8 mouse cellular contexts compared by ENCODE assay signal in the genomic region with DNA sequence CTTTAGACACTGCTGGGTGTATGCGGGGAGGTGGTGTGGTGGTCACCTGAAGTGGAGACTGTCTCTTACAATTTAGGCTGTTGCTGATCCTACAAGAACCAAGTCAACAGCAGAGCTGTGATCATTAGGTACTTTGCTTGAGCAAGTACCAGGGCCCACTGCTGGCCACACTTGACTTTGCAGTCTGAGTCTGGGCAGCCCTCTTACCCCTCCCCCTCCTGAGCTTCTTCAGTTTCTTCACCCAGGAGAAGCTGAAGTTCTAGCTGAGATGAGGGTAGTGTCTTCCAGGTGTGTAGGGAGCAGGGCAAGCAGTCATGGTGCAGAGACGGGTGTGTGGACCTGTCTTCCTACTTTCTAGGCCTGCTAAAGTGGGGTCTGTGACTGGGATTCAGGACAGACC. TPM values are rescaled to one million over a fixed set of nuclear protein-coding genes. Genes with fewer than 3 reads are reported as not detected.
DNase-seq lines count a peak whose midpoint lies in the region; ATAC-seq lines count a peak whose summit lies in the region.

No protein-coding gene starts in this region.

- no peak overlapping the region for H3K9ac ChIP-seq in forebrain, embryonic 11.5 days (ENCODE audit: low read length)
- no peak overlapping the region for H3K9ac ChIP-seq in hindbrain, embryonic 11.5 days (ENCODE audit: low read depth, low read length)
- peak overlapping the region; percentile 15 for H3K9ac ChIP-seq in midbrain, embryonic 13.5 days (replicated peaks)

- no peak for ATAC-seq in forebrain, embryonic 11.5 days (replicated peaks; ENCODE audit: low FRiP score)
- ATAC-seq in hindbrain, embryonic 11.5 days (ENCODE audit: low FRiP score), result no peak
- ATAC-seq in midbrain, embryonic 13.5 days, result no peak

- peaks cover 42% of the 10 kb centered on the region for H3K4me1 ChIP-seq in forebrain, embryonic 10.5 days
- H3K4me1 ChIP-seq in forebrain, embryonic 11.5 days (replicated peaks; ENCODE audit: control insufficient read depth, insufficient read depth, low read length), result no peaks in the 10 kb centered on the region
- H3K4me1 ChIP-seq in embryonic facial prominence, embryonic 10.5 days, result peaks cover 35% of the 10 kb centered on the region
- H3K4me1 ChIP-seq in hindbrain, embryonic 11.5 days (replicated peaks; ENCODE audit: control insufficient read depth, insufficient read depth, low read length), result no peaks in the 10 kb centered on the region
- H3K4me1 ChIP-seq in midbrain, embryonic 13.5 days (replicated peaks), result peaks cover 21% of the 10 kb centered on the region

- no peaks in the 10 kb centered on the region for H3K9me3 ChIP-seq in forebrain, embryonic 10.5 days
- H3K9me3 ChIP-seq in forebrain, embryonic 11.5 days (ENCODE audit: control insufficient read depth, low read length), result no peaks in the 10 kb centered on the region
- H3K9me3 ChIP-seq in embryonic facial prominence, embryonic 10.5 days, result no peaks in the 10 kb centered on the region
- no peaks in the 10 kb centered on the region for H3K9me3 ChIP-seq in hindbrain, embryonic 11.5 days (ENCODE audit: control insufficient read depth, low read length)
- no peaks in the 10 kb centered on the region for H3K9me3 ChIP-seq in midbrain, embryonic 13.5 days

- WGBS in forebrain, embryonic 10.5 days, result 82% methylated on average over 2 of the region's 2 CpGs
- 83% methylated on average over 2 of the region's 2 CpGs for WGBS in forebrain, embryonic 11.5 days
- WGBS in embryonic facial prominence, embryonic 10.5 days, result 64% methylated on average over 2 of the region's 2 CpGs
- WGBS in hindbrain, embryonic 11.5 days, result 63% methylated on average over 2 of the region's 2 CpGs
- 82% methylated on average over 2 of the region's 2 CpGs for WGBS in midbrain, embryonic 13.5 days

- no peak overlapping the region for H3K27ac ChIP-seq in forebrain, embryonic 10.5 days
- H3K27ac ChIP-seq in forebrain, embryonic 11.5 days (ENCODE audit: low read depth, low read length), result no peak overlapping the region
- H3K27ac ChIP-seq in embryonic facial prominence, embryonic 10.5 days (replicated peaks), result no peak overlapping the region
- H3K27ac ChIP-seq in hindbrain, embryonic 11.5 days (ENCODE audit: low read depth, low read length), result no peak overlapping the region
- no peak overlapping the region for H3K27ac ChIP-seq in midbrain, embryonic 13.5 days

- H3K4me2 ChIP-seq in forebrain, embryonic 11.5 days (ENCODE audit: low read depth, low read length, severe bottlenecking), result no peak overlapping the region
- H3K4me2 ChIP-seq in hindbrain, embryonic 11.5 days (replicated peaks; ENCODE audit: low read depth, low read length), result no peak overlapping the region
- H3K4me2 ChIP-seq in midbrain, embryonic 13.5 days (replicated peaks), result peak overlapping the region; percentile 44

- peaks cover 6% of the 10 kb centered on the region for H3K36me3 ChIP-seq in forebrain, embryonic 10.5 days (replicated peaks)
- no peaks in the 10 kb centered on the region; the same call in 1 of the 2 replicates for H3K36me3 ChIP-seq in forebrain, embryonic 11.5 days (ENCODE audit: control insufficient read depth, insufficient read depth, low read length)
- peaks cover 5% of the 10 kb centered on the region for H3K36me3 ChIP-seq in embryonic facial prominence, embryonic 10.5 days (replicated peaks)
- H3K36me3 ChIP-seq in hindbrain, embryonic 11.5 days (ENCODE audit: control insufficient read depth, insufficient read depth, low read length), result no peaks in the 10 kb centered on the region
- H3K36me3 ChIP-seq in midbrain, embryonic 13.5 days, result no peaks in the 10 kb centered on the region

- DNase-seq in forebrain, embryonic 10.5 days (ENCODE audit: extremely low spot score, low spot score), result no peak
- DNase-seq in forebrain, embryonic 11.5 days (ENCODE audit: low spot score), result no peak
- peak; percentile 22 for DNase-seq in NIH3T3 (ENCODE audit: low read depth)
- DNase-seq in embryonic facial prominence, embryonic 10.5 days (ENCODE audit: low spot score), result peak; percentile 47
- peak; percentile 46 for DNase-seq in hindbrain, embryonic 11.5 days (ENCODE audit: low spot score)
- DNase-seq in layer of hippocampus, adult 9-11 months, result peak; percentile 53
- DNase-seq in spleen, postnatal 36 days (ENCODE audit: low spot score in 2 of 2), result peak; percentile 25 to 48

- H3K4me3 ChIP-seq in forebrain, embryonic 10.5 days, result peak overlapping the region; percentile 74; the same call in 1 of the 2 replicates
- no peak overlapping the region for H3K4me3 ChIP-seq in forebrain, embryonic 11.5 days (ENCODE audit: low read depth, low read length)
- H3K4me3 ChIP-seq in embryonic facial prominence, embryonic 10.5 days, result peak overlapping the region; percentile 93
- H3K4me3 ChIP-seq in hindbrain, embryonic 11.5 days (ENCODE audit: low read depth, low read length), result no peak overlapping the region
- H3K4me3 ChIP-seq in midbrain, embryonic 13.5 days (replicated peaks), result peak overlapping the region; percentile 20

- no peaks in the 10 kb centered on the region for H3K27me3 ChIP-seq in forebrain, embryonic 10.5 days (ENCODE audit: poor library complexity, severe bottlenecking)
- H3K27me3 ChIP-seq in forebrain, embryonic 11.5 days (ENCODE audit: control insufficient read depth, insufficient read depth, low read length), result no peaks in the 10 kb centered on the region
- H3K27me3 ChIP-seq in embryonic facial prominence, embryonic 10.5 days (replicated peaks; ENCODE audit: low read depth, poor library complexity, severe bottlenecking), result no peaks in the 10 kb centered on the region
- H3K27me3 ChIP-seq in hindbrain, embryonic 11.5 days (ENCODE audit: control insufficient read depth, insufficient read depth, low read length), result no peaks in the 10 kb centered on the region
- no peaks in the 10 kb centered on the region for H3K27me3 ChIP-seq in midbrain, embryonic 13.5 days

RNA-seq across cellular contexts. Expression of a gene that starts 1.6 kb away (rescaled TPM):
- polyA plus RNA-seq in forebrain, embryonic 10.5 days (2016; fragmentation: Nextera tagmentation; extraction: Ambion mirVana), result 75.6 and 76.1 TPM in 2 replicates
- polyA plus RNA-seq in forebrain, embryonic 11.5 days (2014; fragmentation: Nextera tagmentation; extraction: Ambion mirVana), result 68.5 and 71.2 TPM in 2 replicates
- polyA plus RNA-seq in embryonic facial prominence, embryonic 10.5 days (2016; fragmentation: Nextera tagmentation; extraction: Ambion mirVana), result 80.3 and 82.0 TPM in 2 replicates
- 65.1 and 71.6 TPM in 2 replicates for polyA plus RNA-seq in hindbrain, embryonic 11.5 days (2014; fragmentation: Nextera tagmentation; extraction: Ambion mirVana)
- 98.4 and 100 TPM in 2 replicates for polyA plus RNA-seq in midbrain, embryonic 13.5 days (2015; fragmentation: Nextera tagmentation; extraction: Ambion mirVana)

RNA-seq across cellular contexts. Expression of a gene that starts 8.3 kb away (rescaled TPM):
- not detected in 2 replicates for polyA plus RNA-seq in forebrain, embryonic 10.5 days (2016; fragmentation: Nextera tagmentation; extraction: Ambion mirVana)
- polyA plus RNA-seq in forebrain, embryonic 11.5 days (2014; fragmentation: Nextera tagmentation; extraction: Ambion mirVana), result not detected in 2 replicates
- polyA plus RNA-seq in embryonic facial prominence, embryonic 10.5 days (2016; fragmentation: Nextera tagmentation; extraction: Ambion mirVana), result not detected in 2 replicates
- polyA plus RNA-seq in hindbrain, embryonic 11.5 days (2014; fragmentation: Nextera tagmentation; extraction: Ambion mirVana), result not detected in 2 replicates
- not detected in 2 replicates for polyA plus RNA-seq in midbrain, embryonic 13.5 days (2015; fragmentation: Nextera tagmentation; extraction: Ambion mirVana)

RNA-seq across cellular contexts. Expression of a gene that starts 25.6 kb away (rescaled TPM):
- not detected in 2 replicates for polyA plus RNA-seq in forebrain, embryonic 10.5 days (2016; fragmentation: Nextera tagmentation; extraction: Ambion mirVana)
- not detected in 2 replicates for polyA plus RNA-seq in forebrain, embryonic 11.5 days (2014; fragmentation: Nextera tagmentation; extraction: Ambion mirVana)
- not detected in 2 replicates for polyA plus RNA-seq in embryonic facial prominence, embryonic 10.5 days (2016; fragmentation: Nextera tagmentation; extraction: Ambion mirVana)
- polyA plus RNA-seq in hindbrain, embryonic 11.5 days (2014; fragmentation: Nextera tagmentation; extraction: Ambion mirVana), result 0.20 TPM in 1 of 2 replicates, not detected in the other
- polyA plus RNA-seq in midbrain, embryonic 13.5 days (2015; fragmentation: Nextera tagmentation; extraction: Ambion mirVana), result not detected in 2 replicates

RNA-seq across cellular contexts. Expression of a gene that starts 28.7 kb away (rescaled TPM):
- polyA plus RNA-seq in forebrain, embryonic 10.5 days (2016; fragmentation: Nextera tagmentation; extraction: Ambion mirVana), result not detected in 2 replicates
- not detected in 2 replicates for polyA plus RNA-seq in forebrain, embryonic 11.5 days (2014; fragmentation: Nextera tagmentation; extraction: Ambion mirVana)
- polyA plus RNA-seq in embryonic facial prominence, embryonic 10.5 days (2016; fragmentation: Nextera tagmentation; extraction: Ambion mirVana), result not detected in 2 replicates
- not detected in 2 replicates for polyA plus RNA-seq in hindbrain, embryonic 11.5 days (2014; fragmentation: Nextera tagmentation; extraction: Ambion mirVana)
- not detected in 2 replicates for polyA plus RNA-seq in midbrain, embryonic 13.5 days (2015; fragmentation: Nextera tagmentation; extraction: Ambion mirVana)

RNA-seq across cellular contexts. Expression of a gene that starts 31.5 kb away (rescaled TPM):
- polyA plus RNA-seq in forebrain, embryonic 10.5 days (2016; fragmentation: Nextera tagmentation; extraction: Ambion mirVana), result not detected in 2 replicates
- not detected in 2 replicates for polyA plus RNA-seq in forebrain, embryonic 11.5 days (2014; fragmentation: Nextera tagmentation; extraction: Ambion mirVana)
- not detected in 2 replicates for polyA plus RNA-seq in embryonic facial prominence, embryonic 10.5 days (2016; fragmentation: Nextera tagmentation; extraction: Ambion mirVana)
- not detected in 2 replicates for polyA plus RNA-seq in hindbrain, embryonic 11.5 days (2014; fragmentation: Nextera tagmentation; extraction: Ambion mirVana)
- polyA plus RNA-seq in midbrain, embryonic 13.5 days (2015; fragmentation: Nextera tagmentation; extraction: Ambion mirVana), result not detected in 2 replicates

Comparison
In these comparisons a context has a peak if more than half of its experiments do, and no peak if none do; other contexts are left out.
1. H3K4me3 ChIP-seq: peak in forebrain, embryonic 10.5 days (single experiment), embryonic facial prominence, embryonic 10.5 days (single experiment) and midbrain, embryonic 13.5 days (single experiment); none in forebrain, embryonic 11.5 days (single experiment) and hindbrain, embryonic 11.5 days (single experiment).
2. DNase-seq: peak in NIH3T3 (single experiment), embryonic facial prominence, embryonic 10.5 days (single experiment), hindbrain, embryonic 11.5 days (single experiment), layer of hippocampus, adult 9-11 months (single experiment) and spleen, postnatal 36 days (2 of 2); none in forebrain, embryonic 10.5 days (single experiment) and forebrain, embryonic 11.5 days (single experiment).